Mouse (Mus musculus) lung, embryonic 14.5 days (tissue): ENCODE data around the gene Rabgap1l. TPM values are rescaled to one million over a fixed set of nuclear protein-coding genes. Genes with fewer than 3 reads are reported as not detected.

Source experiments
- ATAC-seq: fragments of 200-750 bp; cut with Nextera tagmentation; 2 replicates; pipeline ENCODE4 v1.8.0; 2017; ENCODE audit warnings: mild to moderate bottlenecking, moderate TSS enrichment, moderate library complexity; ENCODE audit not compliant: insufficient read depth
- DNase-seq: peaks from one replicate; pipeline ENCODE4 v3.0.0-alpha.2; 2015
- H3K27ac ChIP-seq: fragments of 300-500 bp; sonication (generic); 2 replicates; pipeline ENCODE4 v1.5.1; 2014; ENCODE audit warnings: low read depth, mild to moderate bottlenecking, moderate library complexity
- H3K27me3 ChIP-seq: fragments of 300-500 bp; sonication (generic); 2 replicates; pipeline ENCODE4 v1.6.1; 2014; ENCODE audit warnings: low read length, control low read depth; ENCODE audit not compliant: insufficient read depth
- H3K36me3 ChIP-seq: fragments of 300-500 bp; sonication (generic); 2 replicates; pipeline ENCODE4 v1.6.1; 2014; ENCODE audit warnings: control low read depth; ENCODE audit not compliant: insufficient read depth
- H3K4me1 ChIP-seq: fragments of 300-500 bp; sonication (generic); 2 replicates; pipeline ENCODE4 v1.6.1; 2014; ENCODE audit warnings: antibody characterized with exemption, control low read depth; ENCODE audit not compliant: insufficient read depth
- H3K4me2 ChIP-seq: fragments of 300-500 bp; sonication (generic); 2 replicates; pipeline ENCODE4 v1.6.1; 2014; ENCODE audit warnings: mild to moderate bottlenecking
- H3K4me3 ChIP-seq: fragments of 300-500 bp; sonication (generic); 2 replicates; pipeline ENCODE4 v1.5.1; 2014; ENCODE audit warnings: low read depth, low read length
- H3K9ac ChIP-seq: fragments of 300-500 bp; sonication (generic); 2 replicates; pipeline ENCODE4 v1.6.1; 2014
- H3K9me3 ChIP-seq: fragments of 300-500 bp; sonication (generic); 2 replicates; pipeline ENCODE4 v1.6.1; 2016; ENCODE audit warnings: low read depth, low read length, control low read depth
- CTCF ChIP-seq: IDR thresholded peaks from 2 replicates; pipeline ENCODE4 v1.5.1; 2016; ENCODE audit warnings: antibody characterized with exemption, low read depth
- WGBS: fragments of 180-500 bp; shearing (Covaris S2); extraction: QIAGEN DNeasy Blood & Tissue Kit; methylation state at CpG from one replicate; pipeline ENCODE4 v1.1.7; 2014; 5-methylcytosine and 5-hydroxymethylcytosine counted together
- polyA plus RNA-seq: library from polyadenylated mRNA; unstranded; fragments of >200 nt; fragmentation: Nextera tagmentation; extraction: Ambion mirVana; gene quantifications from 2 replicates; pipeline ENCODE4 v1.2.1, GENCODE M21; 2014

Gene Rabgap1l
- polyA plus RNA-seq, 1 experiment from 2014 or later = 19.3 TPM

GRCm38 (mm10) chr1:160531402-160531801, 261.6 kb downstream of the Rabgap1l start:
- H3K27me3 ChIP-seq = no peaks in the 10 kb centered on the region
- H3K4me1 ChIP-seq = no peaks in the 10 kb centered on the region
- no peak overlapping the region for H3K9ac ChIP-seq
- H3K4me3 ChIP-seq = no peak overlapping the region
- H3K4me2 ChIP-seq = no peak overlapping the region
- 21% methylated on average over 5 of the region's 5 CpGs for WGBS
- H3K36me3 ChIP-seq = no peaks in the 10 kb centered on the region
- H3K27ac ChIP-seq = no peak overlapping the region
- peak; percentile 94 for DNase-seq
- H3K9me3 ChIP-seq = no peaks in the 10 kb centered on the region
- TF ChIP-seq CTCF = peak; percentile 47
- peak; percentile 99 for ATAC-seq

GRCm38 (mm10) chr1:160521918-160522317, 271.1 kb downstream of the Rabgap1l start:
- Histone ChIP-seq H3K4me1 (no peaks in the 10 kb centered on the region), H3K9me3 (no peaks in the 10 kb centered on the region), H3K27ac (no peak overlapping the region), H3K4me3 (no peak overlapping the region), H3K9ac (no peak overlapping the region), H3K4me2 (no peak overlapping the region), H3K27me3 (no peaks in the 10 kb centered on the region), H3K36me3 (no peaks in the 10 kb centered on the region)
- WGBS = 39% methylated on average over 3 of the region's 3 CpGs
- ATAC-seq = no peak
- no peak for TF ChIP-seq CTCF
- no peak for DNase-seq

GRCm38 (mm10) chr1:160520665-160521064, 272.3 kb downstream of the Rabgap1l start:
- no peak for ATAC-seq
- no peak for DNase-seq
- H3K27me3 ChIP-seq = no peaks in the 10 kb centered on the region
- WGBS = 48% methylated on average over 3 of the region's 3 CpGs
- H3K27ac ChIP-seq = no peak overlapping the region
- H3K36me3 ChIP-seq = no peaks in the 10 kb centered on the region
- no peak overlapping the region for H3K4me3 ChIP-seq
- no peak for TF ChIP-seq CTCF
- H3K9me3 ChIP-seq = no peaks in the 10 kb centered on the region
- no peak overlapping the region for H3K9ac ChIP-seq
- H3K4me2 ChIP-seq = no peak overlapping the region
- H3K4me1 ChIP-seq = no peaks in the 10 kb centered on the region

DNA sequence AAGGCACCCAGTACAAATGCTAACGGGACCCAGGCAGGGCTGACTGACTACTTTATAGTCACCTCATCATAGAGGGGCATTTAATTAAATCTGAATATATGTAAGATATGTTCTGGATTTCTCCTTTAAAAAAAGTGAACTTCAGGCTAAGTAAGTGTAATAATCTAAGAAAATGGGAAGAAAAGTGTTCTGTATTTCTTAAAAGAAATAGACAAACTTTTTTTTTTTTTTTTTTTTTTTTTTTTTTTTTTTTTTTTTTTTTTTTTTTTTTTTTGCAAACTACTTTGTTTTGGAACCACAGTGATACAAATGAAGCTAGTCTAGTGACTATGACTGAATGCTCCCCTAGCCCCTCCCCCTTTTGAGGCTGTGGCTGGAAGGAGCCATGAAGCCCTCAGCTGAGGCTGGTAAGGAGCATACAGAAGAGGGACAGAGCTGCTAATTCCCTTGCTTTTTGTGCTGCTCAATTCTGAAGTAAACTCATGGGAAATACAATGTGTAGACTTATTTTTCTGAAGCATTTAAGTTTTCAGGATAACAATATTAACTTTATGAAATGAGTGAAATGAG, 273.0 kb downstream of the Rabgap1l start:
- ATAC-seq (no peak), DNase-seq (no peak)
- Histone ChIP-seq H3K9me3 (no peaks in the 10 kb centered on the region), H3K27ac (no peak overlapping the region), H3K9ac (no peak overlapping the region), H3K4me1 (no peaks in the 10 kb centered on the region), H3K4me2 (no peak overlapping the region), H3K36me3 (no peaks in the 10 kb centered on the region), H3K4me3 (no peak overlapping the region), H3K27me3 (no peaks in the 10 kb centered on the region)
- WGBS = 67% methylated on average over 1 of the region's 1 CpGs
- no peak for TF ChIP-seq CTCF

- H3K27ac ChIP-seq = no peak overlapping the region
- no peak for ATAC-seq
Observed at GRCm38 (mm10) chr1:160518552-160518951, 274.5 kb downstream of the Rabgap1l start.

DNA sequence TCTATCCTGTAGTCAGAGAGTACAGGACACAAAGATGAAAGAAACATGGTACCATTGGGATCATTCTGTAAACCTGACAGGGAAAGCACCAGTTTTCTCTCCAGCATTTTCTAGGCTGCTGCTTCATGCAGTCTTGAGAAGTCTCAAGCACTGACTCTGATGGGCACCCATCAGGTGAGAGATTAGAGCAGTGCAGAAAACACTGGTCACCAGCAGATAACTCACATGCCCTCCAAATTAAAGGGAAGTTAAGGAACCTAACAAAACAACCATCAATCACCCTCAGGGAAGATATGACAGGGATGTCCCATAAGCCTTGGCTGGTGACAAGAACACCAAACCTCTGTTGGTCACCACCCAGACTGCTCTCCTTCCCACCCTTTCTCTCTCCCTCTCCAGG, 285.2 kb downstream of the Rabgap1l start:
- TF ChIP-seq CTCF = no peak
- no peaks in the 10 kb centered on the region for H3K36me3 ChIP-seq
- H3K4me2 ChIP-seq = no peak overlapping the region
- no peaks in the 10 kb centered on the region for H3K9me3 ChIP-seq
- no peak for ATAC-seq
- no peak overlapping the region for H3K27ac ChIP-seq
- no peak for DNase-seq
- no peaks in the 10 kb centered on the region for H3K4me1 ChIP-seq
- H3K9ac ChIP-seq = no peak overlapping the region
- H3K4me3 ChIP-seq = no peak overlapping the region
- H3K27me3 ChIP-seq = no peaks in the 10 kb centered on the region

More at GRCm38 (mm10) chr1:160518552-160518951, 274.5 kb downstream of the Rabgap1l start:
- H3K36me3 ChIP-seq = no peaks in the 10 kb centered on the region
- H3K9me3 ChIP-seq = no peaks in the 10 kb centered on the region
- 38% methylated on average over 4 of the region's 4 CpGs for WGBS
- TF ChIP-seq CTCF = no peak
- no peak overlapping the region for H3K4me2 ChIP-seq
- H3K27me3 ChIP-seq = no peaks in the 10 kb centered on the region
- DNase-seq = peak; percentile 45
- no peak overlapping the region for H3K9ac ChIP-seq
- no peak overlapping the region for H3K4me3 ChIP-seq
- no peaks in the 10 kb centered on the region for H3K4me1 ChIP-seq

DNA sequence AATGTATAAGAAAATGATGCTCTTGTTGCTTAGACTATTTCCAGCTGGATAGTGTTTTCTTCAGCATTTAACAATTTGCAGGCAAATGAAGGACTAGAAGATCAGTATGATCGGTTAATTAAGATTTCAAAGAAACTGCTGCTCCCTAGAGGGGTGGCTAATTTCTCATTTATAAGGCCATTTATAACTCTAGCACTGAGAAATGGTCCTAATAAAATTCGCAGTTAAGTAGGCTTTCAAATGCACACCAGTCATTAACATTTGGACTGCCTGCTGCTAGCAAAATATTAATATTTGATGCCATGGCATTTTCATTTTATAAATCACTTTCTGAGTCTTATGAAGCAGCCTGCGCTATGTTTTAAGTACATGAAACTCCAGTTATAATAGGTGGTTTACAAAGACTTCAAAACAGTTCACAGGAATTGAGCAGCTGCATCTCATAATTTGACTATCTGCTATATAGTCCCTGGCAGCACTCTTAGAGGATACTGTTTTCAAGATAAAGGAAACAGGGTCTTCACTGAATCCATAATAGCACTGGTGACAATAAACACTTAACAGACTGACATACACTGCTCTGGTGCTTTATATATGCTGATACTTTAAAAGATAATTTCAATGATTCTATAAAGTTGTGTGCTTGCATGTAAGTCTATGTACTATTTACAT, 296.0 kb downstream of the Rabgap1l start:
- H3K36me3 ChIP-seq = no peaks in the 10 kb centered on the region
- whole genome bisulfite sequencing = 65% methylated on average over 3 of the region's 3 CpGs

More for the DNA sequence above, 296.0 kb downstream of the Rabgap1l start:
- Histone ChIP-seq H3K4me1 (no peaks in the 10 kb centered on the region), H3K4me3 (no peak overlapping the region), H3K27ac (no peak overlapping the region), H3K9me3 (no peaks in the 10 kb centered on the region), H3K4me2 (no peak overlapping the region), H3K27me3 (no peaks in the 10 kb centered on the region), H3K9ac (no peak overlapping the region)
- no peak for DNase-seq
- TF ChIP-seq CTCF = no peak
- ATAC-seq = no peak
